Mouse (Mus musculus) forebrain, embryonic 15.5 days (tissue): ENCODE measurements around the gene Dnajb11. TPM values are rescaled to one million over a fixed set of nuclear protein-coding genes. Genes with fewer than 3 reads are reported as not detected.

Experiments used
- ATAC-seq: fragments of 200-750 bp; cut with Nextera tagmentation; replicated peaks from 2 replicates; pipeline ENCODE4 v1.8.0; 2017; ENCODE audit warnings: mild to moderate bottlenecking, moderate TSS enrichment, moderate library complexity
- H3K27ac ChIP-seq: fragments of 300-500 bp; sonication (generic); replicated peaks from 2 replicates; pipeline ENCODE4 v1.5.1; 2015; ENCODE audit warnings: mild to moderate bottlenecking, inconsistent platforms
- H3K27me3 ChIP-seq: fragments of 300-500 bp; sonication (generic); 2 replicates; pipeline ENCODE4 v1.6.1; 2015; ENCODE audit warnings: inconsistent platforms
- H3K36me3 ChIP-seq: fragments of 300-500 bp; sonication (generic); 2 replicates; pipeline ENCODE4 v1.6.1; 2015; ENCODE audit warnings: mild to moderate bottlenecking, inconsistent platforms
- H3K4me1 ChIP-seq: fragments of 300-500 bp; sonication (generic); 2 replicates; pipeline ENCODE4 v1.6.1; 2015; ENCODE audit warnings: inconsistent platforms
- H3K4me2 ChIP-seq: fragments of 300-500 bp; sonication (generic); replicated peaks from 2 replicates; pipeline ENCODE4 v1.6.1; 2015; ENCODE audit warnings: mild to moderate bottlenecking, inconsistent platforms
- H3K4me3 ChIP-seq: fragments of 300-500 bp; sonication (generic); 2 replicates; pipeline ENCODE4 v1.5.1; 2015; ENCODE audit warnings: mild to moderate bottlenecking, inconsistent platforms
- H3K9ac ChIP-seq: fragments of 300-500 bp; sonication (generic); replicated peaks from 2 replicates; pipeline ENCODE4 v1.6.1; 2015; ENCODE audit warnings: mild to moderate bottlenecking, inconsistent platforms
- H3K9me3 ChIP-seq: fragments of 300-500 bp; sonication (generic); 2 replicates; pipeline ENCODE4 v1.6.1; 2016; ENCODE audit warnings: inconsistent platforms
- WGBS: fragments of 180-500 bp; shearing (Covaris S2); methylation state at CpG from one replicate; pipeline ENCODE4 v1.1.7; 2015; ENCODE audit warnings: mixed read lengths; 5-methylcytosine and 5-hydroxymethylcytosine counted together
- polyA plus RNA-seq: library from polyadenylated mRNA; unstranded; fragments of >200 nt; fragmentation: Nextera tagmentation; extraction: Ambion mirVana; gene quantifications from 2 replicates; pipeline ENCODE4 v1.2.1, GENCODE M21; 2015

Dnajb11 gene
- polyA plus RNA-seq, 1 experiment from 2014 or later, result 84.9 TPM

GRCm38 (mm10) chr16:22886726-22887125, 29.1 kb downstream of the Dnajb11 start:
- Histone ChIP-seq H3K27ac (no peak overlapping the region), H3K4me2 (no peak overlapping the region), H3K36me3 (no peaks in the 10 kb centered on the region), H3K9me3 (no peaks in the 10 kb centered on the region), H3K27me3 (no peaks in the 10 kb centered on the region), H3K4me3 (no peak overlapping the region), H3K9ac (no peak overlapping the region), H3K4me1 (no peaks in the 10 kb centered on the region)
- WGBS, result 91% methylated on average over 3 of the region's 3 CpGs
- no peak for ATAC-seq

- H3K27ac ChIP-seq, result no peak overlapping the region
- H3K4me2 ChIP-seq, result no peak overlapping the region
- no peak overlapping the region for H3K4me3 ChIP-seq
- H3K4me1 ChIP-seq, result no peaks in the 10 kb centered on the region
- H3K9ac ChIP-seq, result no peak overlapping the region
- H3K27me3 ChIP-seq, result no peaks in the 10 kb centered on the region
- H3K36me3 ChIP-seq, result no peaks in the 10 kb centered on the region
- ATAC-seq, result no peak
- H3K9me3 ChIP-seq, result no peaks in the 10 kb centered on the region
- 65% methylated on average over 4 of the region's 4 CpGs for WGBS
These were observed 31.2 kb downstream of the Dnajb11 start for GRCm38 (mm10) chr16:22888835-22889234.

GRCm38 (mm10) chr16:22889716-22890115, 32.1 kb downstream of the Dnajb11 start:
- Histone ChIP-seq H3K4me2 (no peak overlapping the region), H3K4me3 (no peak overlapping the region), H3K4me1 (no peaks in the 10 kb centered on the region), H3K36me3 (no peaks in the 10 kb centered on the region), H3K9me3 (no peaks in the 10 kb centered on the region), H3K9ac (no peak overlapping the region), H3K27ac (no peak overlapping the region), H3K27me3 (no peaks in the 10 kb centered on the region)
- WGBS, result 90% methylated on average over 8 of the region's 8 CpGs
- no peak for ATAC-seq

GRCm38 (mm10) chr16:22890683-22891510, 33.3 kb downstream of the Dnajb11 start, which contains the start of gene Ahsg:
Ahsg (plus strand) TSS chr16:22891277.
- Histone ChIP-seq H3K4me1 (no peaks in the 10 kb centered on the region), H3K9me3 (no peaks in the 10 kb centered on the region), H3K4me2 (no peak within 1 kb of the TSS), H3K9ac (no peak within 1 kb of the TSS), H3K36me3 (no peaks in the 10 kb centered on the region), H3K4me3 (no peak within 1 kb of the TSS), H3K27me3 (no peaks in the 10 kb centered on the region), H3K27ac (no peak within 1 kb of the TSS)
- ATAC-seq, result no peak
- 82% methylated on average over 11 of the region's 11 CpGs for WGBS

GRCm38 (mm10) chr16:22891733-22892154, 34.1 kb downstream of the Dnajb11 start:
- Histone ChIP-seq H3K9me3 (no peaks in the 10 kb centered on the region), H3K9ac (no peak overlapping the region), H3K4me3 (no peak overlapping the region), H3K27me3 (no peaks in the 10 kb centered on the region), H3K27ac (no peak overlapping the region), H3K4me1 (no peaks in the 10 kb centered on the region), H3K4me2 (no peak overlapping the region), H3K36me3 (no peaks in the 10 kb centered on the region)
- 92% methylated on average over 8 of the region's 8 CpGs for WGBS
- no peak for ATAC-seq

- no peak overlapping the region for H3K4me2 ChIP-seq
- ATAC-seq, result no peak
- H3K4me1 ChIP-seq, result no peaks in the 10 kb centered on the region
- H3K9ac ChIP-seq, result no peak overlapping the region
- no peaks in the 10 kb centered on the region for H3K36me3 ChIP-seq
- no peak overlapping the region for H3K4me3 ChIP-seq
- WGBS, result 74% methylated on average over 8 of the region's 8 CpGs
- no peak overlapping the region for H3K27ac ChIP-seq
- H3K27me3 ChIP-seq, result no peaks in the 10 kb centered on the region
- H3K9me3 ChIP-seq, result no peaks in the 10 kb centered on the region
These were observed 36.5 kb downstream of the Dnajb11 start for GRCm38 (mm10) chr16:22894095-22894494.

- H3K4me2 ChIP-seq, result no peak overlapping the region
- no peaks in the 10 kb centered on the region for H3K36me3 ChIP-seq
- H3K4me3 ChIP-seq, result no peak overlapping the region
- H3K4me1 ChIP-seq, result no peaks in the 10 kb centered on the region
- no peak for ATAC-seq
- no peaks in the 10 kb centered on the region for H3K27me3 ChIP-seq
- no peak overlapping the region for H3K27ac ChIP-seq
- H3K9me3 ChIP-seq, result no peaks in the 10 kb centered on the region
- WGBS, result 79% methylated on average over 2 of the region's 2 CpGs
- no peak overlapping the region for H3K9ac ChIP-seq
These were observed 39.0 kb downstream of the Dnajb11 start for GRCm38 (mm10) chr16:22896618-22897017.

- H3K4me1 ChIP-seq, result no peaks in the 10 kb centered on the region
- no peak overlapping the region for H3K4me2 ChIP-seq
- WGBS, result 53% methylated on average over 5 of the region's 5 CpGs
- no peak overlapping the region for H3K9ac ChIP-seq
- ATAC-seq, result no peak
- no peaks in the 10 kb centered on the region for H3K36me3 ChIP-seq
- no peak overlapping the region for H3K27ac ChIP-seq
- no peaks in the 10 kb centered on the region for H3K9me3 ChIP-seq
- no peaks in the 10 kb centered on the region for H3K27me3 ChIP-seq
- H3K4me3 ChIP-seq, result no peak overlapping the region
These were observed 41.7 kb downstream of the Dnajb11 start for GRCm38 (mm10) chr16:22899346-22899745.

GRCm38 (mm10) chr16:22899866-22900570, 42.4 kb downstream of the Dnajb11 start:
- Histone ChIP-seq H3K36me3 (no peaks in the 10 kb centered on the region), H3K4me1 (no peaks in the 10 kb centered on the region), H3K9me3 (no peaks in the 10 kb centered on the region), H3K4me3 (no peak overlapping the region), H3K9ac (no peak overlapping the region), H3K27ac (no peak overlapping the region), H3K27me3 (no peaks in the 10 kb centered on the region), H3K4me2 (no peak overlapping the region)
- ATAC-seq, result no peak
- WGBS, result 84% methylated on average over 10 of the region's 10 CpGs

- ATAC-seq, result no peak
- no peak overlapping the region for H3K4me2 ChIP-seq
- H3K4me3 ChIP-seq, result no peak overlapping the region
- no peaks in the 10 kb centered on the region for H3K4me1 ChIP-seq
- H3K27ac ChIP-seq, result no peak overlapping the region
- WGBS, result 90% methylated on average over 3 of the region's 3 CpGs
- no peaks in the 10 kb centered on the region for H3K36me3 ChIP-seq
- H3K9me3 ChIP-seq, result no peaks in the 10 kb centered on the region
- no peak overlapping the region for H3K9ac ChIP-seq
- H3K27me3 ChIP-seq, result no peaks in the 10 kb centered on the region
These were observed 43.7 kb downstream of the Dnajb11 start for GRCm38 (mm10) chr16:22901326-22901725.

- H3K4me1 ChIP-seq, result no peaks in the 10 kb centered on the region
- H3K36me3 ChIP-seq, result no peaks in the 10 kb centered on the region
- no peak overlapping the region for H3K9ac ChIP-seq
- H3K4me2 ChIP-seq, result no peak overlapping the region
- no peak overlapping the region for H3K4me3 ChIP-seq
- WGBS, result 92% methylated on average over 6 of the region's 6 CpGs
- H3K27me3 ChIP-seq, result no peaks in the 10 kb centered on the region
- no peaks in the 10 kb centered on the region for H3K9me3 ChIP-seq
- no peak for ATAC-seq
- H3K27ac ChIP-seq, result no peak overlapping the region
These were observed 51.6 kb downstream of the Dnajb11 start for GRCm38 (mm10) chr16:22909290-22909689.

GRCm38 (mm10) chr16:22911986-22912385, 54.3 kb downstream of the Dnajb11 start:
- WGBS, result 83% methylated on average over 3 of the region's 3 CpGs
- no peaks in the 10 kb centered on the region for H3K9me3 ChIP-seq

More at GRCm38 (mm10) chr16:22911986-22912385, 54.3 kb downstream of the Dnajb11 start:
- no peaks in the 10 kb centered on the region for H3K4me1 ChIP-seq
- no peaks in the 10 kb centered on the region for H3K27me3 ChIP-seq
- H3K9ac ChIP-seq, result no peak overlapping the region
- no peak overlapping the region for H3K4me3 ChIP-seq
- H3K36me3 ChIP-seq, result no peaks in the 10 kb centered on the region
- H3K4me2 ChIP-seq, result no peak overlapping the region
- ATAC-seq, result no peak
- H3K27ac ChIP-seq, result no peak overlapping the region
